Mouse (Mus musculus): ENCODE data around the gene Wdfy2.
A peak's percentile ranks its signal among the peaks of the same experiment; 100 is the strongest.

Gene Wdfy2

GRCm38 (mm10) chr14:62936631-62937380 is 99.3 kb downstream of the Wdfy2 start:
- no peak for DNase-seq

DNA sequence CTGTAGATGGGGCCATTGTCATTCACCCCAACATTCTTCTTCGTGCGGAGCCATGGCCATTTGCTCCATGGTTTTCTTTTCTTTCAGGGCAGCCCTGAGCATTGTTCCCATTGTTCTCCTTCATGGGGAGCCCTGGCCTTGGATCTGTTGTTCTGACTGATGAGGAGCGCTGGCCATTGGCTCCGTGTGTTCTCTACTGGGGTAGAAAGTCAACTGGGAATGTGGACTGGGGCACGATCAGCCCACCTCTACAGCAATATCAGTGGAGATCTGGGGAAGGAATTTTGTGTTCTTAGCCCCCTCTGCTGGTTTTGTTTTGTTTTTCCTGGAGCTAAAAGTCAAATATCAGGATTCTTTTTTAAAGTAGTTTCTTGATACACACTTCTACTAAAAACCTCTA is 100.2 kb downstream of the Wdfy2 start:
- no peak for DNase-seq

- peak; percentile 17 to 19 for DNase-seq
Measured at GRCm38 (mm10) chr14:62939435-62939834, 102.0 kb downstream of the Wdfy2 start.

- peak; percentile 72 to 78 for DNase-seq
Measured at GRCm38 (mm10) chr14:62940383-62941074, 103.1 kb downstream of the Wdfy2 start.

DNA sequence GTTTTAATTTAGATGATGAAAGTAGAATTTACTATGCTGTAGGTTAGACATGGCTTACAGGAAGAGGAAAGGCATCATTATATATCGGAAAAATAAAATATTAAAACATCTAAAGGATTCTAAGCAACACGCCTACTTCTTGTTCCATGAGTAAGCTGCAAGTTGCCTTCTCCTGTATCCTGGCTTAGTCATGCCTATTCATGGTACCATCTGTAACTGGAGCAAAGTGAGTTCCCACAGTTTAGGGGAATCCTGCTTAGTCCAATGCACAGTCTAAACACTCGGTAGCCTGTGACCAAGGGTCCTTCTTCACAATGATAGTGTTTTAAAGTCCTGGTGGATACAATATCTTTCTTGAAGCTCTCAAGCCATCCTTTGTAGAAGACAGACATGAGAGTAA is 109.3 kb downstream of the Wdfy2 start:
- no peak for DNase-seq

- DNase-seq = no peak
Measured at GRCm38 (mm10) chr14:62956091-62956490, 118.6 kb downstream of the Wdfy2 start.

GRCm38 (mm10) chr14:62963632-62964031 is 126.2 kb downstream of the Wdfy2 start:
- no peak for DNase-seq

DNA sequence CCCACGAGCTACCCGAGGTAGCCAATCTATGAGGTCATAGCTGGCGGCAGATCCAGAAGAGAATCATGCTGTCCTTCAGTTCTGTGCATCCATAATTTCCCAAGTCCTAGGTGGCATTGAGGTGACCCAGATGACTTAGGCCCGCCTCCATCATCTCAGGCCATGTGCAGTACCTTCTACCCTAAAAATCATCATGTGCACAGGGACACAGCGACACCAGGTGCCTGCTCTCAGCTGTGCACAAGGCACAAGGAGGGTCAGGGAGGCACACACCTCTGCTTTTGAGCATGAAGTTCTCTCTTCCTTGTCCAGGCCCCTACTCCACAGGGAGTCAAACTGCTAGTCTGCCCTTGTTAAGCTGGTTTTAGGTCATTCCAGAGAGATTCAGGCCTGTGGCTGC is 127.9 kb downstream of the Wdfy2 start:
- DNase-seq = no peak

DNA sequence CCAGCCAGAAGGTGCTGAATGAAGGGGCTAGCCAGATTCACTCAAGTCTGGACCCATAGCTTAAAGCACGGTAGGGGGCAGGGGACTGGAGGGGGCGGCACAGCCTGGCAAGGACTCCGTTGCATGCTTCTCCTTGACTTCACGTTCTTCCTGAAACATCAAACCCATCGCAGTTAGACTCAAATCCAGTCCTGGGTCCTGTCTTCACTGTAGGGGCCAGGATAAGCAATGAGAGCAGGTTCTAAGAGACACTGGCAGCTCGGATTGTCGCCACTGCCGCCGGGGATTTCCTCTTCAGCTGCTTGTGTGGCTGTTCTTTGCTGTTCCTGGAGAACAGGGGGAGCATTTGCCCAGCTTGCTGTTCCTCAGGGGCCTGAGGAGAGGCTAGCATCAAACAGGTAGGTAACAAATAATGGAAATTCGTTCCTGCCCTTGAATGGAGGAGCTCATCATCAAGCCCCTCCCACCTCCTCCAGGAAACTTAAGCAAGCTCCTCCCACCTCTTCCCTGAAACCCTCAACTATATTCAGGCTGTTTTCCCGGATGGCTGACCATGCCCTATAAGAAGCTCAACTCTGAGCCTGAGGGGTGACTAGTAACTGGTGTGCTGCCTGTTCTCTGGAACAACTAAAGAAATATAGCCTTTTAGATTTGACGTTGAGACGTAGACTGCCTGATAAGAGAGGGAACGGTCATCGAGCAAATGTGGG is 128.5 kb downstream of the Wdfy2 start:
- DNase-seq = no peak

- peak; percentile 62 to 69 for DNase-seq
Measured at GRCm38 (mm10) chr14:62975046-62975445, 137.6 kb downstream of the Wdfy2 start.

DNA sequence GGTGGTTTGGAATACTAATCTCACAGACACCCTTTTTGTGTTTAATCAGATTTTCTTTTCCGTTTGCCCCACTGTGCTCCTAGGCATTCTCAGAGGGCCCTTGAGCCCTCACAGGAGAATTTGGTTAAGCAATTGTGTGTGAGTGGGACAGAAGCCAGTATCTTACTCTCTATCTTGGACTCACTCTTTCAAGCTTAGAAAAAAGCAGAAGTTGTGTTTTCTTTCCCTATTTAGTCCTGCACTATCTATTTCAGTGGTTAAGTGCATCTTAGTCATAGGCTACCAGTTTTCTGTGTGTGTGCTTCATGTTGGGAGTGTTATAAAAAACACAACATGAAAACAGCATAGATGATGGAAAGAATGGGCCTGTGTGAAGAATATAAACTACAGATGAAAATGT is 142.3 kb downstream of the Wdfy2 start:
- no peak for DNase-seq

- no peak for DNase-seq
Measured at GRCm38 (mm10) chr14:62984410-62984809, 146.9 kb downstream of the Wdfy2 start, which contains the start of gene Defb48. Gene Defb48, minus strand, starts transcription at chr14:62984510.

DNA sequence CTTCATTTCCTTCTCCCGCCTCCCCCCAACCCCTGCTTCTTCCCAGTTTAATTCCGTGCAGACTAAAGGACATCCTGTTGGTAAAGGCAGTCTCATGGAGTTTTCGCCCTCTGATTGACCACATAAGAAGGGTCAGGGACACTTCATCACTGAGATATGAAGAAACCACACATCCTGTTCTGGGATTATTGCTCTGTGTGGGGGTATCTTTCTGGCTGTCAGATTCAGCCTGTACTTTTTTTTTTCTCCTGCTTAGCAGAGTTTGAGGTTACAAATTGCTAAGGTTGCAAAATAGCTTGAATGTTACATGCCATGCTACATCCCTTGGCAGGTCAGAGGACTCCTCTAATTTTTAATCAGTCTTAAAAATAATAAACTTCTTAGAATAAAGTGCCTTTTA is 153.8 kb downstream of the Wdfy2 start:
- DNase-seq = no peak

DNA sequence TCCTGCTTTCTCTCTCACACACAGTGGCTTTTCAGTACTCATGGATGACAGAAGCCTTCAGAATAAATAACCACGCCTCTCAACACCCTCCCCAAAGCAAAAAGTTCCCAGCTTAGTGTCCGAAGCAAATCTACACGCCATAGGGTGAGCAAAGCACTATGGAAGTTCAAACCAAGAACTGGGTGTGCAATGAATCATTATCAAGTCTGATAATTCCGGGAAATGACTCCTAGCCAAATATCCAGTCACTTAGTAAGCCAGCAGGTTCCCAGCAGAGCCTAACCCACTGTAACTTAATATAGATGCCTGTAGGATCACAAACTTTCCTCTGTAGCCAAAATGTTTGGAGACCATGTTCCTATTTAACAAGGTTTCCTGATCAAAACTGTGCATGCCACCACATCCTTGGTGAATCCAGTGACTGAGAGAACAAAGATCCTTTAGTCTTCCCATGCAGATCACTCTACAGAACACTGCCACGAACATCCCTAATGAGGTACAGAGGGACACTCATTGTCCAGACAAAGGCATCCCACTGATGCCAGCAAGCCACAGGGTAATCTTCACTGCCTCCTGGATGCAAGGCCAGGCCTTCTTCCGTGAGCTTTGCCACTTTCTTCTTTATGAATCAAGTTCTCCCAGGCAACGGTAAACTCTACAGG is 154.5 kb downstream of the Wdfy2 start:
- DNase-seq = no peak

DNA sequence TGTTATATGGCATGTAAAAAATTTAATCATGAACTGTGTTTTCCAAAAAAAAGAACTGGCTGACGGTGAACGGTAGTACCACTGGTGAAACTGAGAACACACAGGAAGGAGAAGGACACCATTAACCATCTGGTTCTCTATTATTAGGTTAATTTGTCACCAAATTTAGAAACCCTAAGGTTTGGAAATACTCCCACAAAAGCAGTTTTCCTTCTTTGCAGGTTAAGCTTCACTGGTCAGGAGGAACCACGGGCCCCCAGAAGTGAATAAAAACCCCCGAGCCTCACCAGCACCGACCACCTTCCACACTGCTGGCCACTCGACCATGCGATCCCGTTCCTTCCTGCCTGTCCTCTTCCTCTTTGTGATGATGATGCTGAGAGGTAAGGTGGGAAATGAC is 160.3 kb downstream of the Wdfy2 start, which contains the start of gene Defb47:
TSS of gene Defb47 (plus strand) at position 301 of the 400 bp plus-strand sequence.
- no peak for DNase-seq

GRCm38 (mm10) chr14:62998977-62999376 is 161.5 kb downstream of the Wdfy2 start:
- DNase-seq = no peak

DNA sequence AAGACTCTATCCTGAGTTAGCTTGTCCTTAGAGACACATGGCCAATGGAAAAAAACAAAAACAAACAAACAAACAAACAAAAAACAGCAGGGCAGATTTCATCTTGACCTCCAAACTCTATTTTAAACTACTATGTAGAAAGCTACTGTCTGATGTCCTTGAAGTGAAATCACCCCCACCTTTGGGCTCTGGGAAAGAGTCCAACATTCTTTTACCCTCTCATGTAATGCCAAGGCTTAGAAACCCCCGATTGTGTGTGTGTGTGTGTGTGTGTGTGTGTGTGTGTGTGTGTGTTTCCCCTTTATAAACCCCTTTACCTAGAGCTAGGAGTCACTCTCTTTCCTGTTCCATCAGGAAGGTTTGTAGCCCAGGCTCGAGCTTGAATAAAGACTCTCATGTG is 165.1 kb downstream of the Wdfy2 start:
- no peak for DNase-seq

All from thymus, postnatal 36 days (tissue).